Mouse (Mus musculus): ENCODE measurements around the gene Sipa1l3. TPM values are rescaled to one million over a fixed set of nuclear protein-coding genes. Genes with fewer than 3 reads are reported as not detected.

The Sipa1l3 gene
- polyA plus RNA-seq, 1 experiment = 19.0 TPM

- no peak overlapping the region for H3K4me2 ChIP-seq (ENCODE audit: low read depth)
- peaks cover 23% of the 10 kb centered on the region for H3K79me2 ChIP-seq (ENCODE audit: control insufficient read depth, insufficient read depth)
- H3K27me3 ChIP-seq (ENCODE audit: control insufficient read depth, insufficient read depth, insufficient read length) = no peaks in the 10 kb centered on the region
- H3K4me3 ChIP-seq = no peak overlapping the region
- TF ChIP-seq SRF (IDR thresholded peaks at IDR 0.05; ENCODE audit: control insufficient read depth, insufficient read length, low read depth) (no peak), MYOD1 (IDR thresholded peaks at IDR 0.05; ENCODE audit: control insufficient read depth in 1 of 3, insufficient read length in 2 of 3, low read depth in 2 of 3) (no peak), REST (IDR thresholded peaks at IDR 0.05; ENCODE audit: insufficient read depth, insufficient read length) (no peak), MYOG (IDR thresholded peaks at IDR 0.05; ENCODE audit: control insufficient read depth in 1 of 3, insufficient read depth in 1 of 3, insufficient read length in 2 of 3, low read depth in 2 of 3) (no peak), TCF3 (IDR thresholded peaks at IDR 0.05; ENCODE audit: insufficient read length, low read depth) (no peak), TCF12 (IDR thresholded peaks at IDR 0.05; ENCODE audit: insufficient read depth, poor library complexity, severe bottlenecking) (no peak), POLR2A (IDR thresholded peaks at IDR 0.05; ENCODE audit: insufficient read length, low read depth) (no peak), MAX (IDR thresholded peaks at IDR 0.05; ENCODE audit: low read depth) (no peak), CEBPB (IDR thresholded peaks at IDR 0.05; ENCODE audit: insufficient read depth, poor library complexity, severe bottlenecking) (no peak), USF1 (IDR thresholded peaks at IDR 0.05; ENCODE audit: low read depth) (no peak), POLR2AphosphoS2 (IDR thresholded peaks at IDR 0.05; ENCODE audit: insufficient read length, low read depth) (no peak), E2F4 (IDR thresholded peaks at IDR 0.05; ENCODE audit: insufficient read depth) (no peak)
- H3K36me3 ChIP-seq (ENCODE audit: control insufficient read depth, insufficient read depth) = no peaks in the 10 kb centered on the region
- H3ac ChIP-seq (ENCODE audit: control insufficient read depth, insufficient read length) = no peak overlapping the region
These were observed 71.2 kb downstream of the Sipa1l3 start for GRCm38 (mm10) chr7:29447147-29447829.

- TF ChIP-seq CEBPB (IDR thresholded peaks at IDR 0.05; ENCODE audit: insufficient read depth, poor library complexity, severe bottlenecking) (no peak), SRF (IDR thresholded peaks at IDR 0.05; ENCODE audit: control insufficient read depth, insufficient read length, low read depth) (no peak), REST (IDR thresholded peaks at IDR 0.05; ENCODE audit: insufficient read depth, insufficient read length) (no peak), MYOD1 (IDR thresholded peaks at IDR 0.05; ENCODE audit: control insufficient read depth in 1 of 3, insufficient read length in 2 of 3, low read depth in 2 of 3) (no peak), MAX (IDR thresholded peaks at IDR 0.05; ENCODE audit: low read depth) (no peak), TCF3 (IDR thresholded peaks at IDR 0.05; ENCODE audit: insufficient read length, low read depth) (no peak), USF1 (IDR thresholded peaks at IDR 0.05; ENCODE audit: low read depth) (no peak), MYOG (IDR thresholded peaks at IDR 0.05; ENCODE audit: control insufficient read depth in 1 of 3, insufficient read depth in 1 of 3, insufficient read length in 2 of 3, low read depth in 2 of 3) (no peak), TCF12 (IDR thresholded peaks at IDR 0.05; ENCODE audit: insufficient read depth, poor library complexity, severe bottlenecking) (no peak), POLR2A (IDR thresholded peaks at IDR 0.05; ENCODE audit: insufficient read length, low read depth) (no peak), E2F4 (IDR thresholded peaks at IDR 0.05; ENCODE audit: insufficient read depth) (no peak), POLR2AphosphoS2 (IDR thresholded peaks at IDR 0.05; ENCODE audit: insufficient read length, low read depth) (no peak)
- H3K4me3 ChIP-seq = no peak overlapping the region
- H3K27me3 ChIP-seq (ENCODE audit: control insufficient read depth, insufficient read depth, insufficient read length) = no peaks in the 10 kb centered on the region
These were observed 72.3 kb downstream of the Sipa1l3 start for GRCm38 (mm10) chr7:29446156-29446555.

GRCm38 (mm10) chr7:29444527-29444926 is 73.9 kb downstream of the Sipa1l3 start:
- Histone ChIP-seq H3ac (ENCODE audit: control insufficient read depth, insufficient read length) (no peak overlapping the region), H3K4me3 (no peak overlapping the region), H3K4me2 (ENCODE audit: low read depth) (peak overlapping the region; percentile 47), H3K79me2 (ENCODE audit: control insufficient read depth, insufficient read depth) (peaks cover 22% of the 10 kb centered on the region), H3K36me3 (ENCODE audit: control insufficient read depth, insufficient read depth) (no peaks in the 10 kb centered on the region), H3K27me3 (ENCODE audit: control insufficient read depth, insufficient read depth, insufficient read length) (no peaks in the 10 kb centered on the region)
- TF ChIP-seq MYOD1 (IDR thresholded peaks at IDR 0.05; ENCODE audit: control insufficient read depth in 1 of 3, insufficient read length in 2 of 3, low read depth in 2 of 3) (peak in 1 of 3 experiments; percentile 7), MYOG (IDR thresholded peaks at IDR 0.05; ENCODE audit: control insufficient read depth in 1 of 3, insufficient read depth in 1 of 3, insufficient read length in 2 of 3, low read depth in 2 of 3) (peak in 1 of 3 experiments; percentile 49), E2F4 (IDR thresholded peaks at IDR 0.05; ENCODE audit: insufficient read depth) (no peak)

More at GRCm38 (mm10) chr7:29446156-29446555, 72.3 kb downstream of the Sipa1l3 start:
- no peak overlapping the region for H3K4me2 ChIP-seq (ENCODE audit: low read depth)
- H3K79me2 ChIP-seq (ENCODE audit: control insufficient read depth, insufficient read depth) = peaks cover 24% of the 10 kb centered on the region
- H3K36me3 ChIP-seq (ENCODE audit: control insufficient read depth, insufficient read depth) = no peaks in the 10 kb centered on the region
- H3ac ChIP-seq (ENCODE audit: control insufficient read depth, insufficient read length) = no peak overlapping the region

GRCm38 (mm10) chr7:29444070-29444469 is 74.4 kb downstream of the Sipa1l3 start:
- no peak for TF ChIP-seq REST (IDR thresholded peaks at IDR 0.05; ENCODE audit: insufficient read depth, insufficient read length)
- Histone ChIP-seq H3K36me3 (ENCODE audit: control insufficient read depth, insufficient read depth) (no peaks in the 10 kb centered on the region), H3K79me2 (ENCODE audit: control insufficient read depth, insufficient read depth) (peaks cover 20% of the 10 kb centered on the region), H3K27me3 (ENCODE audit: control insufficient read depth, insufficient read depth, insufficient read length) (no peaks in the 10 kb centered on the region), H3ac (ENCODE audit: control insufficient read depth, insufficient read length) (no peak overlapping the region), H3K4me2 (ENCODE audit: low read depth) (peak overlapping the region; percentile 47), H3K4me3 (no peak overlapping the region)

- TF ChIP-seq TCF12 (IDR thresholded peaks at IDR 0.05; ENCODE audit: insufficient read depth, poor library complexity, severe bottlenecking) = no peak
- no peak for TF ChIP-seq CEBPB (IDR thresholded peaks at IDR 0.05; ENCODE audit: insufficient read depth, poor library complexity, severe bottlenecking)
- H3K4me2 ChIP-seq (ENCODE audit: low read depth) = no peak overlapping the region
- H3K36me3 ChIP-seq (ENCODE audit: control insufficient read depth, insufficient read depth) = no peaks in the 10 kb centered on the region
- H3K27me3 ChIP-seq (ENCODE audit: control insufficient read depth, insufficient read depth, insufficient read length) = no peaks in the 10 kb centered on the region
- H3K4me3 ChIP-seq = no peak overlapping the region
- H3ac ChIP-seq (ENCODE audit: control insufficient read depth, insufficient read length) = no peak overlapping the region
- peaks cover 10% of the 10 kb centered on the region for H3K79me2 ChIP-seq (ENCODE audit: control insufficient read depth, insufficient read depth)
These were observed 76.6 kb downstream of the Sipa1l3 start for GRCm38 (mm10) chr7:29441793-29442192.
